Mouse (Mus musculus) kidney, adult 2 months (tissue): ENCODE data around the gene Fam89b.

Source experiments
- CTCF ChIP-seq: fragments of 200-500 bp; conservative IDR thresholded peaks from 2 replicates; pipeline ENCODE4 v1.5.1; 2011; ENCODE audit warnings: low read depth, mild to moderate bottlenecking, control low read depth, low read length, moderate library complexity, mixed read lengths; ENCODE audit not compliant: insufficient read depth, insufficient read length
- POLR2A ChIP-seq: fragments of 200-500 bp; IDR thresholded peaks from one replicate; pipeline ENCODE4 v1.6.1; 2011; ENCODE audit warnings: low read depth, low read length, control low read depth

DNA sequence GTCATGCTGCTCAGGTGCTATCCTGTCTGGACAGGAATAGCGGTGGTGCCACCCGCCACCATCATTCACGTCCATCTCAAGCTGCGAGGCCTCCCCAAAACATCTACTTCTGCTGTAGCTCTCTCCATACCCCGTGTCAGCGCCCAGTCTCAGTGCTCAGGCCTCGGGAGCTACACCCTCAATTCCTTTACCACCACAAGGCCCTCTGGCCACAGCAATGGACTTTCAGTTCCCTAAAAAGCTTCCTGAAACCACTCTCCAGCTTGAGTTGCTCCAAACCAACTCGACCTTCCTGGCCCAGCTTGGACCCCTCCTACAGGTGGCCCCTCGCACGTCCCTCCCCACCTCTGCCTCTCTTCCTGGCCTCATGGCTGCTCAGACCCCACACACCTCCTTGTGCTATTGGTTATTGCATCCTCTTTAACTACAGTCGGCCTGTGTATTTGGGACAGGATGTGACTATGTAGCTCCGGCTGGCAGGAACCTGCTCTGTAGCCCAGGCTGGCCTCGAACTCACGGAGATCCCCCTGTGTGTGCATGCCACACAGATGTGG lies 17.5 kb downstream of the Fam89b start:
- TF ChIP-seq CTCF (no peak), POLR2A (no peak)
